Mouse (Mus musculus) bone marrow macrophage, adult 2 months (primary cell): ENCODE data around the gene Cmtm7. TPM values are rescaled to one million over a fixed set of nuclear protein-coding genes. Genes with fewer than 3 reads are reported as not detected.

Experiments
- H3K27ac ChIP-seq: 2 replicates; pipeline ENCODE4 v1.5.1; 2012; ENCODE audit warnings: low read depth, low read length; ENCODE audit not compliant: insufficient read depth
- H3K4me1 ChIP-seq: 2 replicates; pipeline ENCODE4 v1.6.1; 2012; ENCODE audit warnings: low read length; ENCODE audit not compliant: control insufficient read depth, insufficient read depth
- H3K4me3 ChIP-seq: 2 replicates; pipeline ENCODE4 v1.5.1; 2012; ENCODE audit warnings: mild to moderate bottlenecking, low read length, moderate library complexity; ENCODE audit not compliant: insufficient read depth
- CTCF ChIP-seq: IDR thresholded peaks from 2 replicates; pipeline ENCODE4 v1.5.1; 2012; ENCODE audit warnings: low read depth, mild to moderate bottlenecking, low read length, moderate library complexity
- POLR2A ChIP-seq: IDR thresholded peaks from 2 replicates; pipeline ENCODE4 v1.6.1; 2012; ENCODE audit warnings: mild to moderate bottlenecking, low read depth, low read length, borderline replicate concordance
- polyA plus RNA-seq: library from polyadenylated mRNA; stranded (reverse); fragments of >200 nt; gene quantifications from 2 replicates; pipeline ENCODE4 v1.2.4, GENCODE M21; 2012; ENCODE audit not compliant: missing spikeins, insufficient read depth, insufficient read length

Cmtm7 gene
- polyA plus RNA-seq, 1 experiment, result 184 TPM

DNA sequence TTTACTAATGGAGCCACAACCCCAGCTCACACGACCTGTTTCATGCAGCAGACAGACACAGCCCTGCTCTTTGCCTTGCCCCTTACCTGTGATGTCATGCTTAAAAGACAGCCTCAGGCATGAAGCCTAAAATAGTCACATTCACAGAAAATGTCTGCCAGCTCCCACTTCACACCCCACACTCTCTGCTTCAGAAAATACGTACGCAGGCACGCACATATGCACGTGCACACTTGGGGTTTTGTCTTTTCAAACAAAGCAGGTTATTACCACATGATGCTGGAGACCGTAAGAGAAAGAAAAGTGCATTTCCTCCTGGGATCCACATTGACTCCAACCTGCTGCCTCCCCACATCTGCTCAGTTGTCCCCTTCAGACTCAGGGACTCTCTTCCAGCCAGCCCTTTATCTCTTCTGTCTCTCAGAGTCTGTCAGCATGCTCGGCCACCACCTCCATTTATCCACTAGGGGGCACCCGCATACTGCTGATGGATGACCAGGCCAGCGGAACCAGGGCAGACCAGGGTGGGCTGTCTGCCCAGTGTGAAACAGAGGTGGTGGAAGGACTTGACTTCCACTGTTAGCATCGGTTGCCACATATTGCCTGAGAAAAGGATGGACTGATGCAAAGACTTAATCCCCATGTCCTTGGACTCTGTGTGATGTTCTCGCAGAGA lies 15.8 kb upstream of the Cmtm7 start:
- TF ChIP-seq POLR2A, result no peak
- TF ChIP-seq CTCF, result peak; percentile 93
- H3K4me1 ChIP-seq, result peaks cover 5% of the 10 kb centered on the region; the same call in 1 of the 2 replicates
- H3K4me3 ChIP-seq, result no peak overlapping the region
- no peak overlapping the region for H3K27ac ChIP-seq

- no peak overlapping the region for H3K4me3 ChIP-seq
- TF ChIP-seq POLR2A (no peak), CTCF (no peak)
- no peak overlapping the region for H3K27ac ChIP-seq
- peaks cover 5% of the 10 kb centered on the region; the same call in 1 of the 2 replicates for H3K4me1 ChIP-seq
Observed at GRCm38 (mm10) chr9:114796473-114797050, 14.9 kb upstream of the Cmtm7 start.

GRCm38 (mm10) chr9:114794491-114794890 lies 12.8 kb upstream of the Cmtm7 start:
- H3K27ac ChIP-seq, result no peak overlapping the region

GRCm38 (mm10) chr9:114793764-114794295 lies 12.2 kb upstream of the Cmtm7 start:
- no peak overlapping the region for H3K4me3 ChIP-seq
- no peak overlapping the region for H3K27ac ChIP-seq
- peaks cover 15% of the 10 kb centered on the region for H3K4me1 ChIP-seq
- TF ChIP-seq POLR2A, result no peak
- no peak for TF ChIP-seq CTCF

More at GRCm38 (mm10) chr9:114794491-114794890, 12.8 kb upstream of the Cmtm7 start:
- H3K4me1 ChIP-seq, result peaks cover 10% of the 10 kb centered on the region
- H3K4me3 ChIP-seq, result no peak overlapping the region
- TF ChIP-seq POLR2A (no peak), CTCF (no peak)

GRCm38 (mm10) chr9:114789989-114790388 lies 8.3 kb upstream of the Cmtm7 start:
- TF ChIP-seq POLR2A (no peak), CTCF (no peak)
- H3K4me1 ChIP-seq, result peaks cover 47% of the 10 kb centered on the region
- H3K4me3 ChIP-seq, result no peak overlapping the region
- no peak overlapping the region for H3K27ac ChIP-seq

DNA sequence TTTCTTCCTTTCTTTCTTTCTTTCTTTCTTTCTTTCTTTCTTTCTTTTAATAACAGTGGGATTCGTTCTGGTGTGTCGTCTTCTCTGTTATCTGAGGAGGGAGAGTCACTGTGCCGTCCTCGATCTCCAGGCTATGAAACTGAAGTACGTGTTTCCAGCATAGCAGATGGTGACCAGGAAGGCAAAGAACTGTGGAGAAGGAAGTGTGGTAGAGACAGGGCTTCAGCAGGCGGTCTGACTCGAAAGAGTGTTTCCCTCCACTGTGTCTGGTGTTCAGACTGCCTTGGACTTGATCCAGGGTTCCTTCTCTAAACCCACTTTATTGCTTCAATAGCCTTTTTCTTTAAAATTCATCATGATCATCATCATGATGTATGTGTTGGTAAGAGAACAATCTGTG lies 7.9 kb upstream of the Cmtm7 start:
- H3K4me1 ChIP-seq, result peaks cover 51% of the 10 kb centered on the region
- H3K27ac ChIP-seq, result no peak overlapping the region
- H3K4me3 ChIP-seq, result no peak overlapping the region
- TF ChIP-seq CTCF (no peak), POLR2A (no peak)

GRCm38 (mm10) chr9:114788697-114789096 lies 7.0 kb upstream of the Cmtm7 start:
- TF ChIP-seq CTCF, result no peak
- TF ChIP-seq POLR2A, result no peak
- Histone ChIP-seq H3K4me3 (no peak overlapping the region), H3K4me1 (peaks cover 46% of the 10 kb centered on the region)

DNA sequence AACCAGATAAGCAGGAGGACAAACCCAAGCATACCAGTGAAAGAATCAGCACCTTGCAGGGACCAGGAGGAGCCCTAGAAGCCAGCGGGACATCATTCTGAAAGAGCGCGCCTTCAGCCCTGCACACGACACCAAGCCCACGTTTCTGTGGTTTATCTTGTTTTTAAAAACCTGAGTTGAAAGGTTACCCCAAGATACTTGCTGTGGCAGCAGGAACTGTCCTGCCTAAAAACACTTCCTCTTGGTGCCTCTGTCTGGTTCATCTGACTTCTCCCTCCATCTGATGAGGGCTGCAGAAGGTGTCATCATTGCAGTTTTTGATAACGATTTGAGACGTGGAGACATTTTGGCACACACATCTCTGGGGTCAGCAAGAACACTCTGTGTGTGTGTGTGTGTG lies 6.1 kb upstream of the Cmtm7 start:
- Histone ChIP-seq H3K27ac (peak overlapping the region; percentile 47), H3K4me3 (no peak overlapping the region), H3K4me1 (peaks cover 54% of the 10 kb centered on the region)
- TF ChIP-seq POLR2A (no peak), CTCF (no peak)

More at GRCm38 (mm10) chr9:114788697-114789096, 7.0 kb upstream of the Cmtm7 start:
- no peak overlapping the region for H3K27ac ChIP-seq

DNA sequence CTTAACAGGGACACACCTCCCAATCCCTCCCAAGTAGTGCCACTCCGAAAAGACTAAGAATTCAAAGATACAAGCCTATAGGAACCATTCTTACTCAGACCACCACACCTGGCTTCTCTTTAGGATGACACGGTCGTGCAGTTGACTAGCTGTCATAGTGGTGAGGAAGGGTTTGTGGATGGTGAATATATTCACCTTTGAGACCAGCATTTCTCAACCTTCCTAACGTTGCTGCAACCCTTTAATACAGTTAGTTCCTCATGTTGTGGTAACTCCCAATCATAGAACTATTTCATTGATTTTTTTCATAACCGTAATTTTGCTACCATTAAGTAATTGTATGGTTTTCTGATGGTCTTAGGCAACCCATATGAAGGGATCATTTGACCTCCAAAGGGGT lies 5.5 kb upstream of the Cmtm7 start:
- H3K4me3 ChIP-seq, result no peak overlapping the region
- H3K4me1 ChIP-seq, result peaks cover 60% of the 10 kb centered on the region
- no peak for TF ChIP-seq POLR2A
- no peak for TF ChIP-seq CTCF
- H3K27ac ChIP-seq, result peak overlapping the region; percentile 47

DNA sequence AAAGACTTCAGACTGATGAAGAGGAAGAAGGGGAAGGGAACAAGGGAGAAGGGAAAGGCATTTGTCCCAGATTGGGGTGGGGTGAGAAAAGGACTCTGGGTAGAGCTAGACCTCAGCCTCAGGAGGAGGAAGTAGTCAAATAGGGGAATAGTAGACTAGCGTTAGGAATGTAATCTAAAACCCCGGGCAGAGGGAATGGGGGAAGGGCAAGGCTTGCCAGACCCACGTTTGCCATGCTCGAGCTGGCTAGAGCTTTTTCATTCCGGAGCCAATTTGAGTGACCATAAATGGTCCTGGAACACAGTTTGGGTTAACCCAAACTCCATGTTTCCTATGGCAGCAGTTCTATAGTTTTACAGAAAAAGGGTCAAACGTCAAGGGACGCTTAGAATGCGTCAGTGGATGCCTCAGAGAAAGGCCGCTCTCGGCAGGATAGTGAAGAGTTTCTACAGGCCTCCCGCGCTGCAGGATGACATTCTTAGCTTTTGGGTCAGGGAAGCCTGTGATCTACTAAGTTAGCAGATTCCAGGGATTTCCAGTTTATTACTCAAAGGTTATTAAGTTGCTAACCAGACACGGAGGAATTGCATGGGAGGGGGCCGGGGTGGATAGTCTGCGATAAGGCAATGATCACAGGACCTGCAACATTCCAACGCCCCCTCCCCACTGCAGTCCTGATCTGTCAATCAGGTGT lies 3.9 kb upstream of the Cmtm7 start:
- Histone ChIP-seq H3K4me1 (peaks cover 60% of the 10 kb centered on the region), H3K4me3 (no peak overlapping the region), H3K27ac (peak overlapping the region; percentile 60)
- no peak for TF ChIP-seq CTCF
- TF ChIP-seq POLR2A, result no peak
